Mouse (Mus musculus) stomach, postnatal 0 days (tissue): Measurements from ENCODE around the gene Ufsp2.

ENCODE experiments used
- CTCF ChIP-seq: IDR thresholded peaks from 2 replicates; pipeline ENCODE4 v1.5.1; 2016; ENCODE audit warnings: antibody characterized with exemption, low read depth, mild to moderate bottlenecking, moderate library complexity
- EP300 ChIP-seq: optimal IDR thresholded peaks from 2 replicates; pipeline ENCODE3; 2016; ENCODE audit warnings: antibody characterized with exemption

GRCm38 (mm10) chr8:46024392-46024791 lies 49.1 kb downstream of the Ufsp2 start:
- TF ChIP-seq CTCF (no peak), EP300 (no peak)
